Mouse (Mus musculus) layer of hippocampus, postnatal 25 days (tissue): ENCODE measurements around the gene Pgd. TPM values are rescaled to one million over a fixed set of nuclear protein-coding genes. Genes with fewer than 3 reads are reported as not detected.
"Not testable (repeated sequence)": the region's sequence is repeated elsewhere in the genome, so short reads cannot be mapped to it uniquely, and the experiment has no call there.

Experiments
- DNase-seq, 2 experiments: peaks; one replicate each; pipeline ENCODE4 v3.0.0; 2022; ENCODE audit warnings: mixed read lengths in 2 of 2, low spot score in 1 of 2; ENCODE audit errors: extremely low spot score in 1 of 2
- total RNA-seq, 2 experiments: library from RNA; stranded (reverse); gene quantifications; 2 replicates each; pipeline ENCODE4 v1.2.3; 2021

The Pgd gene
- total RNA-seq, 2 experiments from 2014 or later, result 34.7 to 37.4 TPM

DNA sequence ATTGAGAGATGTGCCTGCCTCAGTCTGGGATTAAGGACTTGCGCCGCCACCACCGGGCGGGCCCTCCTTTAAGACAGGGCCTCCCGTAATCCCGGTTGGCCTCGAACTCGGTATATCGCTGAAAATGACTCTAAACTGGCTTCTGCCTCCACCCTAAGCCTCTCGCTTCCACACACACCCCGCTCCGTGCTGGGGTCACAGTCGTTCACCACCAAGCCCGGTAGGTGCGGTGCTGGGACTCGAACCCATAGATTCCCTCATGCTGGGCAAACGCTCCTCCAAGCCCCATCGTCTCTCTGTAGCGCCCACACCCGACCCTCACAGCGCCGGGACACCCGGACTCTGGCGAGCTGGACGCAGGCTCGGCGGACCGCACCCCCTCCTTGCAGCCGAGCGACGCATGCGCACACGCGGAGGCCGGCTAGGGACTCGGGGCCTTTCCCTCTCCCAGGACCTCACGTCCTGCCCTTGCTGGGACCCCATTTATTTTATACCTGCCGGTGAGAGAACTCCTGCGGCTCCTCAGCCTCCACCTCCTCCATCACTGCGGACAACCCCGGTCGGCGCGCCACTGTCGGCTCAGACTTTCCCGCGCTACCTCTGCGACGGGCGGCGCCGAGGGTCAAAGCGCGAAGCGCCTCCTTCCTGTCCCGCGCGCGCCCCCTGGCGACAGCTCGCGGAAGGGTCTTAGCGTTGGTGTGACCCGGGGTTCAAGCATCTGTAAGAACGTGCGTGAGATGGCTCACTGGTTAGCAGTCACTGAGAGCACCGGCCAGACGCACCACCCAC, 29.4 kb downstream of the Pgd start, which contains the start of gene Cenps:
Gene Cenps (minus strand): TSS at position 648 of the 789 bp plus-strand sequence.
- DNase-seq, result peak; percentile 90 to 94

DNA sequence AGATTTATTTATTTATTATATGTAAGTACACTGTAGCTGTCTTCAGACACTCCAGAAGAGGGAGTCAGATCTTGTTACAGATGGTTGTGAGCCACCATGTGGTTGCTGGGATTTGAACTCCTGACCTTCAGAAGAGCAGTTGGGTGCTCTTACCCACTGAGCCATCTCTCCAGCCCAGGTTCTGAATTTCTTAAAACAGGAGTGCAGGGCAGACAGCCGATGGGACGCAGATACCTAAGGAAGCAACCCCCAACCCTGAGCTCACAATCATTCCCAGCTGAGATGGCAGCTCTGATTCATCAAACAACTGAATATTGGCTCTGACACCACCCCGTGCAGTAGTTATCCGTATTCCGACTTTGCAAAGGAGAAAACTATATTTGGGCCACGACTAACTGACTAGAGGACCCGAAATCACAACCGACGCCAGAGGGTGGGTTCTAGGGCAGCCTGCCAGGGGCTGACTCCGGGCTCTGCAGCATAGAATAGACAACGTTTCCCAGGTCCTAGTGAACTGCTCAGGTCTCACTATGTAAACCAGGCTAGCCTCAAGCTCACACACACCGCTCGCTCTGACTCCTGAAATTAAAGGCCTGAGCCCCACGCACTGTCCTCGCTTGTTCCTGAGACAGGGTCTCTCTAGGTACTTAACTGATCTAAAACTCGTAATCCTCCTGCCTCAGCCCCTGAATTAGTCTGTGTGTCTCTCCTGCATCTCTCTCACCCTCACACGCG, 30.3 kb downstream of the Pgd start:
- DNase-seq, result no peak

DNA sequence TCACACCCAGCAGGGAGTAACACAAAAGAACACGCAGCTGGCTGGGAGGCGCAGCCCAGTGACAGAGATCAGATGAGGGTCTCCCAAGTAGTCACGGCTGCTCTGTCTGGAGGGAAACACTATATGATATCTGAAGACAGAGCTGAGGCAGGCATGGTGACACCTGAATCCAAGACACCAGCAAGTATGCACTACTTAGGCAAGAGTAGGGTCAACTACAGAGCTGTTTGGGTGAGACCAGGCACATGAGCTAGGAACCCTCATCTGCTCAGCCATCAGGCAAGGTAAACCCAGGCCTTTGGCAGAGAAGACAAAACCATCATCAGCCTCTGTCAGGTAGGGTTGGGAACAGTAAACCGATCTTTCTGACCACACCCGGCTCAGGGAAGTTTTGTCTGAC, 33.2 kb downstream of the Pgd start:
- no peak for DNase-seq

DNA sequence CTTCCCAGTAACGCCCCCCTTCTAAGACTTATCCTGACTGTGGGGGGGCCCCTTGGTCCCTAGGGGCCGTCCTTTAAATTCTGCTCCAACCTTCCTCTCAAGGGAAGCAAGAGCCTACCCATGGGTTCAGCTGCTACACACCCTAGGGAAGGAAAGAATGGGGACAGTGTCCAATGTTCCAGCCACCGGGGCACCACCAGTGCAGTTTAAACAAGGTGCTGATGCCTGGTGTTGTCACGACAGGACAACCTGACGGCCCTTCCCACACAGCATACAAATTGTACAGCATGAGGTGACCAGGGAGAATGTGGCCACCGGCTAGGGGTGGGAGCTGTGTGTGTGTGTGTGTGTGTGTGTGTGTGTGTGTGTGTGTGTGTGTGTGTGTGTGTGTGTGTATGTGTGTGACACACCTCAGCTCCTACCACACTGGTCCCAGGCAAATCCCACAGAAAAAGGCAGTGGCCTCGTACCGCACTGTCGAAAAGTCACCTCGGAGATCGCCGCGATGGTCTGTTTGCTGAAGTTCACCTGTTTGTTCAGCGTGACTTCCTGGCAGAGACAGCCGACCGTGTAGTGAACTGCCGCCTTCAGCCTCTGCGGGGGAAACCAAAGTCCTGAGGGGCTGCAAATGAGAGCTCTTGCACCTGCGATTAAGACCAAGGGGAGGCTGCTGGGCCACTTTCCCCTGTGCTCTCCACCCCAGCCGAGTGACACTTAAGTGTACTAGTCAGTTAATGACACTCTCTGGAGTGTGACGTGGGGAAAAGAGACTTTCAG, 34.6 kb downstream of the Pgd start:
- no peak for DNase-seq

DNA sequence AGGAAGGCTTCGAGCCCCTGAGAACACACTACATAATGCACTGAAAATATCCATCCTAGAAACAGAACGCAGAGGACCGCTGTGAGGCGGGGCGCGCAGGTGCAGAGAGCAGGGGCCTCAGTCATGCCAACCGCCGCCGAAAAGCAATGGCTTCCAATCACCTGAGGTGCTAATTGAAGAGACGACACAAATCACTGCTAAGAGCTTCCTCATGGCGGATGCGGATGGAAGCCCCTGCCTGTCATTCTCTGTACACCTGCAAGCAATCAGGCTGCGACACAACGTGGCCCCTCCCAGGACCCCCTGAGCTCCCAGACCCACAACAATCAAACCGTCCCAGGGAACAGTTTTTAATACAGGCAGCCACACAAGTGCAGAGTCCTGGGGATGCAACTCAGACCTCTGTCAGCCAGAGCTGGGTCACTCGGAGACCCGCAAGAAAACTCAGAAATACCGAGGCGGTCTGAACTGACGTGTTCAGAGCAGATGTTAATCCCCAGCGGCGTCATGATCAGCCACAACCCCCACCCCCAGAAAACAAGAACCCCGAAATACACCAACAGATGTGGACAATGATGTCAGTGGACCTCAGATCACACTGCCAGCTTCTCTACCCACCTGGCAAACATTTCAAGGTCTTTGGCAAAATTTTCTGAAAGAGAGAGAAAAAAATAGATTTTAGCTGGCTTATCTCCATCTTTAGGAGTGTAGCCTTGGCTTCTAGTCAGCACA, 35.4 kb downstream of the Pgd start:
- no peak for DNase-seq

DNA sequence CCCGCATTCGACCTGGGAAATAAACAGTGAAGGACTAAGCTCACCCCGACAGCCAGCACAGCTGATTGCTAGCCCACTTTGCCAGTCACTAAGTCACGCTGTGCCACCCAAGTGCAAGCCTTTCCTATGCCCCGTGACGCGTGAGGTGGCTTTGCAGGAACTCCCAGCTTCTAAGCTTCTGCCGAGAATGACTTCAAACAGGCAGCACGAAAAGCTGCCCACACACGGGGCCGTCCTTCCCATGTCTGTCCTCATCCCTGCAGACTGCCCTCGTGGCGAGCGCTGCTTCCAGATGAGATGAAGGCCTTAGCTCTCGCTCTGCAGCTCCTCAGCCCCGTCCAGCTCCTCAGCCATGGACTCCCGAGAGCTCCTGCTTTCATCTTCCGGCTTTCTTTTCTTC, 38.1 kb downstream of the Pgd start:
- DNase-seq, result no peak

DNA sequence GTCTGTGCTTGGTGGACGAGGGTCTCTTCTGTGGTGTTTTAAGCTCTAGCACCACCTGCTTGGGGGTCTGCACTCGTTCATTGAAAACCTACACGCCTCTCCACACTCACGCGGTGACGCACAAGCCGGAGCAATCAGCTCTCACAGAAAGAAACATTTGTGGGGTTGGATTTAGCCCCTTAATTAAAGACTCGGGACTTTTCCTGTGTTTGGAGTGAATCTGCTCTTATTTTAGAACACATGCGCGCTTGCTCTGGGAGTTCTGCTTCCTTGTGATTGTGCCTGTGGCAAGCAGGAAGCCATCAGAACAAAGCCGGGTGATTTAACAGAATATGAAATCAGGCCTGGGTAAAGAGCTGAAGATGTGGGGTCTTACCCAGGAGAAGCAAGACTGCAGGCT, 39.9 kb downstream of the Pgd start, which contains the start of gene Cort:
Gene Cort (minus strand): TSS at position 101 of the 400 bp plus-strand sequence.
- no peak for DNase-seq

DNA sequence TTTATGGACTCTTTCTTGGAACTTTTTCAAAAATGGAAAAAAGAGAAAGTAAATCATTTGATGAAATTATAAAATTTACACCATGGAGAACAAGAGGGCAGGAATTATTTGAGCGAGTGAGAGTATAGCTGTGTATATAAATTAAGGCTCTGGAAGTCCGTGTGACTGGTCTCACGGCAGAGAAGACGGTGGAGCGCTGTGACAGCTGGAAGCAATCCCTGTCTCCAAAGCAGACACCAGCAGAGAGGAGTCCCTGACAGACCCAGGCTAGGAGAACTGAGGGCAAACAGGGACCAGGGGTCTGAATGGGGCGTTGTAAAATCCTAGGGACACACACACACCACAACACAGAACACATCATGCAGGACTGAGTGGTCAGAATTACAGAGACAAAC, 40.5 kb downstream of the Pgd start:
- no peak for DNase-seq

DNA sequence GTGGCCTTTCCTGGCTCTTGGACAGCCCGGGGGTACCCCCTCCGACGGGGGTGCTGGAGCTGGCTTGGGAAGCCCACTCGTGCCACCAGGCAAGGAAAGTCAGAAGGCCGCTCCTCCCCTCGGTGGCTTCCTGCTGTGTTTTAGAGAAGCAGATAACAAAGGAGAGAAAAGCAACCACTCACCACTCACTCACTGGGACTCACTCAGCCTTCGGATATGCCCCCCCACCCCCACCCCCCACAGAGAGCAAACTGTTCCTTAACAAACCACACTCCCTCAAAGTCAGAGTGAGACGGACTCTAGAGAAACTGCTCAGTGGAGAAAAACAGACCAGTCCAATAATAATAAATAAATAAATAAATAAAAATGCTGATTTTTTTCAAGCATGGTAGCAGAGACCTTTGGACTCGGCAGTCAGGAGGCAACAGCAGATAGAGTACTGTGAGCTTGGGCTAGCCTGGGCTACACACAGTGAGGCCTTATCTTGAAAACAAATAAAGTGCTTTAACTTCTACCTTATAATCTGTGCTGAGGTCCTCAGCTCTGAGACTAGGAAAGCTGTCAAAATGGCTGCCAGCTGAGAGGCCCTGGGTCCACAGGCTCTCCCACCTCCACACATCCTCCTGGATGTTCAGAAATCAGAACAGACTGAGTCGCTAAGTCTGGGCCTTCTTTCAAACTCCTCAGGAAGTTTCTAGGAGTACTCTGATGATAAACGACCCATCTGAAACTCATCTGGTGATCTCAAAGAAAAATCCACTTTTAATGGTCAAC, 41.0 kb downstream of the Pgd start:
- no peak for DNase-seq

DNA sequence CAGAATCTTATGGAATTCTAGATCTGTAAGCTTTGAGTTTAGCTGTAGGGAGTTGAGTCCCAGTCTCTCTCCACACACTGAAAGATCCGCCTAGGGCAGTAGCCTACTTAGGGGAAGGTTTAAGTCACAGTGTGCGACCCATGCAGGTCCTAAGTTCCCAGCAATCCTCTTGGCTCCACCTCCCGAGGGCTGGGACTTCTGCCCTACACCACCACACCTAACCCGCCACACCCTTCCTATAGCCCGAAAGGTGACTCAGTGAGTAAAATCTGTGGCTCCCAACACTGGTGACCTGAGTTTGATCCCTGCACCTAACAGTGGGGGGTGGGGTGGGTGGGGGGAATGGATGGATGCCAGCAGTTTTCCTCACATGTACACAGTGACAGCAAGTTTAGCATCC, 43.1 kb downstream of the Pgd start:
- DNase-seq, result no peak

DNA sequence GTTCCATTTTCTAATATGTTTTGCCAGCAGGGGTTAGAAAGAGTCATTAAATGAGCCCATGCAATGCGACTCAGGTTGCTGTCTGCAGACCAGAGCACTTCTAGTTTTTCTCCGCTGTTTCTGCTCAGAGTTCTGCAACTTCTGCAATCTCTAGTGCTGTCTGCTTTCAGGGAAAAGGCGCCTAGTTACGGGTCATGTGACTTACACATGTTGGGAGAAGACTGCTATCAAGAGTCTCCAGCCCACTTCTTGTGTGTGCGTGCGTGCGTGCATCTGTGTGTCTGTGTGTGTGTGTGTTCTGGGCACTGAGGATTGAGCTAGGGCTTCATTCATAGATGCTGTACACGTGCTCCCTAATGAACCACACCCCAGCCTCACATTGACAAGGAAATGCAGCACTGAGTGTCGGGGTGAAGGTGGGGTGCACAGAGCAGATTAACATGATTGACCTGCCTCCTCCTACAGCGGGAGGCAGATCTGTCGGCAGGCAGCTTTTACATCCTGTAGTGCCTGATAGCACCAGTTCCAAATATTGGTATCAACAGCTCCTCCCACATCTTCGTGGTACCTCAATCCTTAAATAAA, 46.5 kb downstream of the Pgd start:
- DNase-seq, result not testable (repeated sequence)

DNA sequence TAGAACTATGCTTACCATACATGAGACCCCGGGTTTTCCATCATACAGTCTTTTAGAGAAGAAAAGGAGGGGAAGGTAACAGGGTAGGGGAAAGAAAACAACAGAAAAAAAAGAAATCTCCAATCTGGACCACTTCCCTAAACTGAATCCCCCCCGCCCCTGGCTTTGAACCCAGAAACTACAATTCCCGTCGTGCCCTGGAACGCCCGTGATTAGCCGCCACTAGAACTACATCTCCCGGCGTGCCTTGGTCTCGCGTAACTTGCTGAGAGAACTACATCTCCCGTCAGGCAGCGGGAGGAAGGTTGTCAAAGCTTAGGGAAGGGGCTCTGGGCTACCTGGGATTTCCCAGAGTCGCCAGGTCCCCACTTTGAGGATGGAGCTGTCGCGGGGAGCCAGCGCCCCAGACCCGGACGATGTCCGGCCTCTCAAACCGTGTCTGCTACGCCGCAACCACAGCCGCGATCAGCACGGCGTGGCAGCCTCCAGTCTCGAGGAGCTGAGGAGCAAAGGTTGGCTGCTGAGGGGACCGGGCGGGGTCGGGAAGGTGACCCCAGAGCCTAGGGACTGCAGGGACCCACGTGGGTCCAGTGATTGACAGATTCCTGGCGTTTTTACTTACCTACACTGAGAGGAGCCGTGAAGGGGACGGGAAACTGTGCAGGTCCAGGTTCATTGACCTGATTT, 62.6 kb downstream of the Pgd start, which contains the start of gene Dffa:
Gene Dffa (plus strand): TSS at position 272 of the 687 bp plus-strand sequence.
- peak; percentile 77 to 86 for DNase-seq

DNA sequence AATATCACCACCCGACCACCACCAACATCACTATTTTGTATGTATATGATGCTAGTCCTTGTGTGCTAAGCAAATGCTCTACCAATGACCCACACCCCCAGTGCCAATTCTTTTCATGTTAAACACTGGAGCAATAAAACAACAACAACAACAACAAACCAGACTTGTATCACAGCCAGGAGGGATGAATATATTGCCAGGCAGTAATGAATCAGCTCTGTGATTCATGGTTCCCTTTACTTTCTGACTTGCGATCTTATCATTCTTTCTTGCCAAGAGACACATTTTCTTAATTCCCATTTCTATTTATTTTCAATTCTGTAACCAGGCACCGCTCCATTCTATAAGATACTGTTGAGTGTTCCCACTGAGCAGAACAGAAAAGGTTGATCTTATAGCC, 65.1 kb downstream of the Pgd start:
- no peak for DNase-seq

DNA sequence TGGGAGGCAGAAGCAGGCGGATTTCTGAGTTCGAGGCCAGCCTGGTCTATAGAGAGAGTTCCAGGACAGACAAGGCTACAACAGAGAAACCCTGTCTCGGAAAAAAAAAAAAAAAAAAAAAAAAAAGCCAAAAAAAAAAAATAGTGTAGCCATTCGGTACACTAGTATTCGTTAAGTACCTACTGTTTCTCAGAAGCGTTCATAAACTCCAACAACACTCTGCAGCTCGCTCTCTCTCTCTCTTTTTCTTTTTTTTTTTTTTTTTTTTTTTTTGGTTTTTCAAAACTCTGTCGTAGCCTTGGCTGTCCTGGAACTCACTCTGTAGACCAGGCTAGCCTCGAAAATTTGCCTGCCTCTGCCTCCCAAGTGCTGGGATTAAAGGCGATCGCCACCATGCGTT, 66.1 kb downstream of the Pgd start:
- not testable (repeated sequence) for DNase-seq
